Mouse (Mus musculus): ENCODE results near the gene Lmbr1l. TPM values are rescaled to one million over a fixed set of nuclear protein-coding genes. Genes with fewer than 3 reads are reported as not detected.

The Lmbr1l gene
- total and polyA plus RNA-seq, 3 experiments = 23.4 to 30.4 (median 27.9) TPM

DNA sequence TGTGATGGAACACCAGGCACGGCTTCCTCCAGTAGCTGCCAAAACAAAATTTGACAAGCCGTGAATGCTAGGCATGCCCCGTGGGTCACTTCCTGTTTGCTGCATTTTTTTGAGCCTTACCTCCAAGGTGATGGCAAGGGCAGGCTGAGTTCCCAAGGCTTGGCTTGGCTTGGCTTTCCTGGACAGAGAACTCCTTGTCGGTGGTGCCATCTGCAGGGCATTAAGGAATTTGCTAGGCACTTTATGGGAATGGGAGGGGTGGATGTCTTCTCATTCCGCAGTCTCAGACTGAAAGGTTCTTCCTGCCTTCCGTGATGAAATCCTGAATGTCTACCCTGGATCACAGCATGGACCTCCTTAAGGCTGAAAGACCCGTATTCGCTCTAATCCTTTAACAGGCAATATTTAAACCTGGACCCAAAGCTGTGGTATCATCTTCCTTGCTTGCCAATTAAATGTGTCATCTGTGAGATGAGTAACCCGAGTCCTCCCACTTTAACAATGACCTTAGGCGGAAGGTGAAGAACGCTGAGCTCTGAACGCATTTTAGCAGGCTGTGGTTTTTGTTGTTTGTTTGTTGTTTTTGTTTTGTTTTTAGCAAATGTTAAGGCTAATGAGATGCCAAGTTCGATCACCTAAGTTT lies 10.7 kb upstream of the Lmbr1l start:
- DNase-seq (ENCODE audit: extremely low read depth) = peak; percentile 71
- H3K36me3 ChIP-seq (replicated peaks in 1 of 2; ENCODE audit: control insufficient read depth in 1 of 2, insufficient read depth in 1 of 2, low read length in 1 of 2) = peaks cover 15 to 26% of the 10 kb centered on the region in 2 experiments
- in situ Hi-C loops (cut with MboI; ENCODE audit: low pct_ligation_motif_present, low pct_unique_long_range_greater_than_20kb, low sequenced_read_pairs) (loop anchor here (10.0 to 25.0 kb wide), 3 partner anchors 1266 to 1434 kb away; no protein-coding TSS in a partner anchor), dilution Hi-C loops (cut with MboI; ENCODE audit: extremely low pct_ligation_motif_present, extremely low pct_unique_long_range_greater_than_20kb, low sequenced_read_pairs) (no loop called here)
- H3K4me2 ChIP-seq (ENCODE audit: insufficient read depth, low read depth, poor library complexity, severe bottlenecking) = peak overlapping the region; percentile 3; the same call in 1 of the 2 replicates
- peaks cover 2 to 28% of the 10 kb centered on the region in 2 experiments for H3K4me1 ChIP-seq (ENCODE audit: control insufficient read depth in 1 of 2, insufficient read depth in 2 of 2)
- H3K9ac ChIP-seq (ENCODE audit: insufficient read depth, low read depth) = no peak overlapping the region
- H3K27me3 ChIP-seq (replicated peaks) = no peaks in the 10 kb centered on the region
- TF ChIP-seq MYC (IDR thresholded peaks at IDR 0.05; ENCODE audit: low read depth, low read length) = no peak
- TF ChIP-seq NELFE (IDR thresholded peaks at IDR 0.05; ENCODE audit: low read depth, low read length) = 0 out of 2 replicates have a peak, but pooled peaks have one; percentile 37
- TF ChIP-seq USF1 (IDR thresholded peaks at IDR 0.05; ENCODE audit: low read depth, low read length) = no peak
- TF ChIP-seq RAD21 (IDR thresholded peaks at IDR 0.05; ENCODE audit: low read depth, low read length) = peak; percentile 82
- TF ChIP-seq MAZ (IDR thresholded peaks at IDR 0.05; ENCODE audit: low read depth, low read length) = 0 out of 2 replicates have a peak, but pooled peaks have one; percentile 55
- TF ChIP-seq ETS1 (conservative IDR thresholded peaks at IDR 0.05; ENCODE audit: low read depth, low read length) = peak; percentile 35
- TF ChIP-seq JUND (conservative IDR thresholded peaks at IDR 0.05; ENCODE audit: low read depth, low read length) = no peak
- TF ChIP-seq ZKSCAN1 (IDR thresholded peaks at IDR 0.05; ENCODE audit: borderline replicate concordance, low read depth, low read length) = no peak
- TF ChIP-seq MXI1 (IDR thresholded peaks at IDR 0.05; ENCODE audit: low read depth, low read length) = peak; percentile 73
- TF ChIP-seq ZNF384 (IDR thresholded peaks at IDR 0.05; ENCODE audit: low read depth, low read length) = peak; percentile 84
- TF ChIP-seq MEF2A (IDR thresholded peaks at IDR 0.05; ENCODE audit: borderline replicate concordance, low read depth, low read length) = peak; percentile 46; the same call in 1 of the 2 replicates
- TF ChIP-seq CTCF (conservative IDR thresholded peaks at IDR 0.05 in 1 of 2, IDR thresholded peaks at IDR 0.05 in 1 of 2; ENCODE audit: low read depth in 2 of 2, low read length in 2 of 2) = peak in 1 of 2 experiments; percentile 81; a peak in 3 of 4 replicates
- no peak for TF ChIP-seq E2F4 (IDR thresholded peaks at IDR 0.05; ENCODE audit: insufficient replicate concordance, low read depth, low read length)
- TF ChIP-seq SMC3 (IDR thresholded peaks at IDR 0.05; ENCODE audit: low read depth, low read length) = peak; percentile 77
- TF ChIP-seq PAX5 (IDR thresholded peaks at IDR 0.05; ENCODE audit: low read length) = no peak
- peak; percentile 71 for TF ChIP-seq NRF1 (IDR thresholded peaks at IDR 0.05; ENCODE audit: low read depth, low read length)
- no peak for TF ChIP-seq POLR2A (IDR thresholded peaks at IDR 0.05; ENCODE audit: low read depth, low read length)
- TF ChIP-seq IRF4 (IDR thresholded peaks at IDR 0.05; ENCODE audit: low read depth, low read length) = no peak
- no peak for TF ChIP-seq POLR2AphosphoS2 (IDR thresholded peaks at IDR 0.05; ENCODE audit: low read depth, low read length)
- TF ChIP-seq TCF12 (IDR thresholded peaks at IDR 0.05; ENCODE audit: low read depth, low read length) = no peak
- TF ChIP-seq RCOR1 (conservative IDR thresholded peaks at IDR 0.05; ENCODE audit: low read depth, low read length) = 0 out of 2 replicates have a peak, but pooled peaks have one; percentile 42
- TF ChIP-seq MAX (IDR thresholded peaks at IDR 0.05; ENCODE audit: low read length) = peak; percentile 50; the same call in 1 of the 2 replicates
- no peak for TF ChIP-seq USF2 (conservative IDR thresholded peaks at IDR 0.05; ENCODE audit: low read depth, low read length)
- TF ChIP-seq SIN3A (IDR thresholded peaks at IDR 0.05; ENCODE audit: low read length) = peak; percentile 67
- no peak; the same call in 1 of the 2 replicates for TF ChIP-seq HCFC1 (IDR thresholded peaks at IDR 0.05; ENCODE audit: low read depth, low read length)
- TF ChIP-seq CHD1 (IDR thresholded peaks at IDR 0.05; ENCODE audit: low read depth, low read length) = no peak
- no peak for TF ChIP-seq TBP (conservative IDR thresholded peaks at IDR 0.05; ENCODE audit: low read depth, low read length)
- 0 out of 2 replicates have a peak, but pooled peaks have one; percentile 33 for TF ChIP-seq CHD2 (IDR thresholded peaks at IDR 0.05; ENCODE audit: low read length)
- no peak for TF ChIP-seq ZMIZ1 (IDR thresholded peaks at IDR 0.05; ENCODE audit: low read depth, low read length)
- no peak for TF ChIP-seq KAT2A (IDR thresholded peaks at IDR 0.05; ENCODE audit: insufficient replicate concordance, low read length)
- TF ChIP-seq ELF1 (IDR thresholded peaks at IDR 0.05; ENCODE audit: low read depth, low read length) = peak; percentile 81
- TF ChIP-seq ZC3H11A (IDR thresholded peaks at IDR 0.05; ENCODE audit: low read depth, low read length) = peak; percentile 47
- 0 out of 2 replicates have a peak, but pooled peaks have one; percentile 19 for TF ChIP-seq EP300 (IDR thresholded peaks at IDR 0.05; ENCODE audit: low read length)
- 0 out of 2 replicates have a peak, but pooled peaks have one; percentile 14 for TF ChIP-seq MAFK (IDR thresholded peaks at IDR 0.05; ENCODE audit: insufficient replicate concordance, low read length)
- no peak for TF ChIP-seq JUN (IDR thresholded peaks at IDR 0.05; ENCODE audit: insufficient read depth, low read depth, low read length)
- no peak overlapping the region for H3K4me3 ChIP-seq (replicated peaks in 1 of 3; ENCODE audit: low read depth in 2 of 3, low read length in 2 of 3, poor library complexity in 1 of 3)
- peaks cover 8% of the 10 kb centered on the region for H3K79me2 ChIP-seq (replicated peaks; ENCODE audit: control insufficient read depth, extremely low read depth, insufficient read depth, poor library complexity, severe bottlenecking)
- peaks cover 3% of the 10 kb centered on the region for H3K9me3 ChIP-seq (replicated peaks; ENCODE audit: low read length)
- no peak overlapping the region for H3K27ac ChIP-seq (ENCODE audit: insufficient read depth, low read depth)

Measured in CH12.LX (cell line).